Mouse (Mus musculus) adrenal gland, postnatal 25 days (tissue): ENCODE results near the gene Gramd4. TPM values are rescaled to one million over a fixed set of nuclear protein-coding genes. Genes with fewer than 3 reads are reported as not detected.
A peak's percentile ranks its signal among the peaks of the same experiment; 100 is the strongest.
"Not testable (repeated sequence)": the region's sequence is repeated elsewhere in the genome, so short reads cannot be mapped to it uniquely, and the experiment has no call there.

Source experiments
- DNase-seq: peaks from one replicate; pipeline ENCODE4 v3.0.0; 2021; ENCODE audit warnings: mixed read lengths
- total RNA-seq: library from RNA; stranded (reverse); gene quantifications from 2 replicates; pipeline ENCODE4 v1.2.3, GENCODE M21; 2021

Gramd4 gene
- total RNA-seq, 1 experiment from 2014 or later: 17.4 TPM

DNA sequence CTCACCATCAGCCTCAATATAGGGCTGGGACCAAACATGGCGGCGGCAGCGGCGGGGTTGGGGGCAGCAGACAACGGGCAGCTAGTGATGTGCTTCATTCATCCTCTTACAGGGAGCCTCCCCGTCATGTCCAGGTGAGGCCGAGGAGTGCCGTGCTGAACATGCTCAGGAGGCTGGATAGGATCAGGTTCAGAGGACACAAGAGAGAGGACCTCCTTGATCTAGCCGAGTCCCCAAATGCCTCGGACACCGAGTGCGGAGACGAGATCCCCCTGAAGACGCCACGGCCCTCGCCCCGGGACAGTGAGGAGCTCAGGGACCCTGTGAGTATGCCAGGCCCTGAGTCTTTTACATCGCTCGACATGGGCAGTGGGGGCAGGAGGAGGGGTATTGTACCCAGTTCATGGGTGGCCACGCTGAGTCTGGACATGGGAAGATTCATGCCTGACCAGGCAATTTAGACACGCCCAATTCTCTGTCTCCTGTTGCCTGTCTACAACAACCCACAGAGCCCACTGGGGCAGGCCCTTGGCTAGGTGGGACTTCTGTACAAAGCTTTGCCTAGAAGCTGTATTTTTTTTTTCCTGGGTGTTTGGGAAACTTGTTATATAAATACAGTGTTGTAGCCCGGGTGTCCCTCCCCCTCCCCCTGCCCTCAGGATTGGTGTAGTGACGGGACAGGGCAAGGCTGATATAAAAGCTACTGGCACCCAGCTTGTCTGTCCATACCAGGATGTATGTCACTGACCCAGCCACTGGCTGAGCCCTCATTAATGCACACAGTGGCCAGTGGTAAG lies 33.9 kb downstream of the Gramd4 start:
- DNase-seq: no peak

- DNase-seq: peak; percentile 17
These were observed 34.6 kb downstream of the Gramd4 start for GRCm38 (mm10) chr15:86091998-86092670.

GRCm38 (mm10) chr15:86093236-86093635 lies 35.7 kb downstream of the Gramd4 start:
- no peak for DNase-seq

DNA sequence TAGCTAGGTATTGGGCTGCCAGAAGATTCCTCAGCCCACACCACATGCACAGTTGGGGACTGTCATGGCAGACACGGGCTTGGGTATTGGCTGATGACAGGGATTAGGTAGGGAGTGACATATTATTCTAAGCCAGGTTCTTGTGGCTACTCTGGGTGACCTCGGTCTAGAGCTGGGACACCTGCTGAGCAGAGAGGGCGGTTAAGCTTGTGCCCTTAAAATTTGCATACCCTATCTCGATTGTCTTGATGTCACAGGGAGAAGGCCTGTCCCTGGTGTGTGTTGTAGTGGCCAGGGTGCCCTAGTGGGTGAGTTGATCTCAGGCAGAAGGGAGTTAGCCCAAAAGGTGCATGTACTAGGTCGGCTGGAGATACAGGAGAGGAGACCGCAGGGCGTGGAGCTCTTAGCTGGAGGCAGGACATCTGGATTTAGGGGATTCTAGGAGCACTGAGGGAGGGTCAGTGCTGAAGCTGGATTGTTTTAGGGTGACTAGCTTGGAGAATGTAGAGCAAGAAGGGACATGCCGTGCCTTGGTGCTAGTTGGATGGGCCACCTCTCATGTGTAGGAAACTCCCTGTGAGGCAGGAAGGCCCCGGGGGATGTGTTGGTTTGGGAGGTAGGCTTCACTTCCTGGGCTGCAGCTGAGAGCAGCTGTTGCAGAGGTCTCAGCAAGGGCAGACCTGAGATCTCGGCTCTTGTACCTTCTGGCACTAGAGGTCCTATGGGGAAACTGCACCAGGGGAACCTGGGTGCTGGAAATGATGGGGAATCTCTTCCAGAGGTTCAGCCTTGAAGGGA lies 37.0 kb downstream of the Gramd4 start:
- no peak for DNase-seq

- DNase-seq: no peak
These were observed 38.5 kb downstream of the Gramd4 start for GRCm38 (mm10) chr15:86095722-86096603.

- DNase-seq: not testable (repeated sequence)
These were observed 39.1 kb downstream of the Gramd4 start for GRCm38 (mm10) chr15:86096604-86097020.

DNA sequence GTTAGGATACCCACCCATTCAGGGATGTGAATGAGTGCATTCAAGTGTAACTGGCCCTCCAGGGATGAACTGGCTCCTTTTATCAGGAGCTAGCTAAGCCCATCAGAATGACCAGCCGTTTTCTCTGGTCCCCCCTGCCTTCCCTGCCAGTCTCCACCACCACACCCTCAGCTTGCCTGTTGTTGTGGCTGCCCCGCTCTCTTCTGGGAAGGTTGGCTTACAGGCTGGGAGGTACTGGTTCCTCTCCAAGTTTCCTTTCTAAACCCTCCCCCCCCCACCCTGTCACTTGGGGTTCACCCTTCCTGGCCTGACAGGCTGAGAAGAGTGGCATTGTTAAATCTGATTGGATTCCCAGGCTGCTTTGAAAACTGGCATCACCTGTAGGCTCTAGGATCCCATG lies 40.4 kb downstream of the Gramd4 start:
- no peak for DNase-seq

DNA sequence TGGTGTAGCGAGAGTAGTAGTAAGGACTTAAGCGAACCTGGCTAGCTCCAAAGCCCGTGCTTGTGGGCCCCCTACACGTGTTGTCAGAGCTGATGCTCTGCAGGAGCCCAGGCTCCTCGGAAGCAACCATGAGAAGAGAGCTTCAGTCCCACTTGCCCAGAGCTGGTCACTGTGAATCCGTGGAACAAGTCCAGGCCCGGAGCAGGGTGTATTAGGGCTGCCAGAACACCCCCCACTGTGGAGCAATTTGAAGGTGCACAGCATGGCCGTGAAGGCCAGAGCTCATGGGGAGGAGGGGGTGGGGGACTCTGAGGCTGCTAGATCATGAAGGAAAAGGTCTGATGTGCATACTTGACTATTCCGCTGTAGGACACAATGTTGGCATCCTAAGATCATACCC lies 44.1 kb downstream of the Gramd4 start:
- no peak for DNase-seq

- DNase-seq: no peak
These were observed 44.8 kb downstream of the Gramd4 start for GRCm38 (mm10) chr15:86102308-86102707.

- no peak for DNase-seq
These were observed 47.2 kb downstream of the Gramd4 start for GRCm38 (mm10) chr15:86104401-86105344.

DNA sequence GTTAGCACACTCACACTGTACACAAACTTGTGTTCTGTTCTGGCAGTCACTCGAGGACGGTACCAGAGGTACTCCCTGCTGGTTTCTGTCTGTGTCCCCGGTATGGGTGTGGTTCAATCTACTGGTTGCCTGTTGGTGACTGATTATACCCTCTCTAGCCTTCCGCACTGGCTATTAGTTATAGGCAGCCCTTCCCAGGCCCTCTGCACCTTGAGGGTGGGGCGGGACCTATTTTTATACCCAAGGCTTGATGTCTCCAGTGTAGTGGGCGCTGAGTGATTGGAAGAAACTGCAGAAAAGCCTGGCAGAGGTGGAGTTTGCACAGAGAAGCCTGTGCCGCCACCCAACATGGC lies 47.8 kb downstream of the Gramd4 start:
- no peak for DNase-seq

- DNase-seq: no peak
These were observed 48.3 kb downstream of the Gramd4 start for GRCm38 (mm10) chr15:86105751-86106150.

DNA sequence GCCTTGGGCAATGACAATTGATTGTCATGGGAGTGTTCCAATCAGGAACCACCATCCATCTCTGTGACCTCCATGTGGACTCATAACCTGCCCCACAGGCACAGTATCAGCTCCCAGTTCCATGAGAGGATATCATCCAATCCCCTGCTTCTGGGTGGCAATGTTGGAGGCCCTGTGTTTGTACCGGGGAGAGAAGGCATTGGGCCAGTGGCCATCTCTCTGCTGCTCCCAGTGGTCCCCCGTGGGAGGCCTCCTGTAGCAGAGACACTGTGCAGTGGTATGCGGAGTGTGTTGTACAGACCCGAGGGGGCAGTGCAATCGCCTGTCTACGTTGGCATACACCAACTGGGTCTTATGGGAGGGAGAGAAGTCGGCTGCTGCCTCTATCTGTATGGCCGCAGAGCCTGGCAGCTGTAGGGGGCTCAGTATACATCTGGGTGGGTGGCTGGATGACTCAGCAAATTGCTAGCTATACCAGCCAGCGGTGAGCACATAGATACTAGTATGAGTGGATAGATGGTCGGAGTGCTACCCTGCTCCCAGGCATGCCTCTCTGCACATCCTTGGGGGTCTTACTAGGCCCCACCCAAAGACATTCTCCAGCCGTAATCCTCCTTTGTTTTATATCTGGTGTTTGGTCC lies 50.5 kb downstream of the Gramd4 start:
- DNase-seq: no peak

GRCm38 (mm10) chr15:86109245-86109644 lies 51.8 kb downstream of the Gramd4 start:
- no peak for DNase-seq

DNA sequence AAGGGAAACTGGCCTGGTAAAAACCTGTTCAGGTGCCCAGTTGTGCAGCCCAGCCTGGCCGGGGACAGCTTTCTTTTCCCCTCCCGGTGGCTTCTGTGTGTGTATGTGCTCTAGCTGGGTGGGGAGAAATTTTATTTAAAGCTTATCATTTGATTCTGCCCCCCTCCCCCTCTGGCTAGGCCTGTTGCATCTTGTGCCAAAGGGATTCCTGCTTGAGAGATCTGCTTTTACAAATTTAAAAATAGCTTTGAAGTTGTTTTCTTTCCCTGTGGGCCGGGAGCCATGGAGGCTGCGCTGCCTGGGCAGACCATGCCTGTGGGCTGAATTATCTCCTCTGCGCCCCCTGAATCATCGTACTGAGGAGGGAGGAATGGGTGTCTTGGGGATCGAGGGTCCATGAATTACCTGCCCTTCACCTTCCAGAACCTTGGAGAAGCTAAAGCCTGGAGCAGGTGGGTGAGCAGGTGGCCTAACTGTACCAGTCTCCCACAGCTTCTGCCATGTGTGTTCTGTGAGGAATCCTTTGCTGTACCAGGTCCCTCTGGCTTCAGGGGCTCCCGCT lies 52.2 kb downstream of the Gramd4 start:
- DNase-seq: peak; percentile 22

- no peak for DNase-seq
These were observed 53.0 kb downstream of the Gramd4 start for GRCm38 (mm10) chr15:86110361-86111103.

GRCm38 (mm10) chr15:86112707-86113341 lies 55.3 kb downstream of the Gramd4 start:
- DNase-seq: peak; percentile 50

DNA sequence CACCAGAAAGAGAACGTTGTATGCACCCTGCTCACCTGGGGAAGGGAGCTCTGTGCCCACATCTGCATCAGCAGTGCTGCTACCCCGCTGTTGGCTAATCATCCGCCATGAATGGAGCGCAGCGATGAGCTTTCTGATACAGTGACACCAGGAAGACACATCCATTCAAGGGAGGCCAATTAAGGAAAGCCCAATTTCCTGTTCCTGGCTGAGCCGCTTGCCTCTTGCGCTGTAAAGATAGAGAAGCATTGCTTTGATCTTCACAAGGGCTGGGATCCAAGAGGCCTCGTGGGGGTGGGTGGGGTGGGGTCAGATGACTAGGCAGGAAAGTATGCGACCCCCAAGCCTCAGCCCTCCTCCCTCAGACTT lies 55.8 kb downstream of the Gramd4 start:
- DNase-seq: no peak

GRCm38 (mm10) chr15:86116421-86116820 lies 58.9 kb downstream of the Gramd4 start:
- no peak for DNase-seq
